Mouse (Mus musculus) hindbrain, postnatal 0 days (tissue): ENCODE measurements around the gene Gins2. TPM values are rescaled to one million over a fixed set of nuclear protein-coding genes. Genes with fewer than 3 reads are reported as not detected.

Experiments
- ATAC-seq: fragments of 200-750 bp; cut with Nextera tagmentation; 2 replicates; pipeline ENCODE4 v1.8.0; 2017; ENCODE audit warnings: mild to moderate bottlenecking, moderate TSS enrichment, moderate library complexity
- DNase-seq: peaks from one replicate; pipeline ENCODE4 v3.0.0-alpha.2; 2015; ENCODE audit warnings: low spot score
- H3K27ac ChIP-seq: fragments of 300-500 bp; sonication (generic); 2 replicates; pipeline ENCODE4 v1.5.1; 2014; ENCODE audit warnings: mild to moderate bottlenecking
- H3K27me3 ChIP-seq: fragments of 300-500 bp; sonication (generic); 2 replicates; pipeline ENCODE4 v1.6.1; 2014; ENCODE audit warnings: low read length, mixed read lengths; ENCODE audit not compliant: insufficient read depth
- H3K36me3 ChIP-seq: fragments of 300-500 bp; sonication (generic); 2 replicates; pipeline ENCODE4 v1.6.1; 2014; ENCODE audit warnings: low read length, mixed read lengths; ENCODE audit not compliant: insufficient read depth
- H3K4me1 ChIP-seq: fragments of 300-500 bp; sonication (generic); 2 replicates; pipeline ENCODE4 v1.6.1; 2014; ENCODE audit warnings: antibody characterized with exemption, low read length, mixed read lengths; ENCODE audit not compliant: insufficient read depth
- H3K4me2 ChIP-seq: fragments of 300-500 bp; sonication (generic); 2 replicates; pipeline ENCODE4 v1.6.1; 2014; ENCODE audit warnings: low read depth, mild to moderate bottlenecking, low read length, moderate library complexity, mixed read lengths
- H3K4me3 ChIP-seq: fragments of 300-500 bp; sonication (generic); 2 replicates; pipeline ENCODE4 v1.5.1; 2014; ENCODE audit warnings: low read length
- H3K9ac ChIP-seq: fragments of 300-500 bp; sonication (generic); replicated peaks from 2 replicates; pipeline ENCODE4 v1.6.1; 2014; ENCODE audit warnings: mild to moderate bottlenecking, low read length, moderate library complexity, mixed read lengths
- H3K9me3 ChIP-seq: fragments of 300-500 bp; sonication (generic); 2 replicates; pipeline ENCODE4 v1.6.1; 2016; ENCODE audit warnings: low read length, mixed read lengths
- CTCF ChIP-seq: IDR thresholded peaks from 2 replicates; pipeline ENCODE4 v1.5.1; 2016; ENCODE audit warnings: antibody characterized with exemption, control low read depth, low read depth
- whole genome bisulfite sequencing: fragments of 180-500 bp; shearing (Covaris S2); extraction: QIAGEN DNeasy Blood & Tissue Kit; methylation state at CpG from one replicate; pipeline ENCODE4 v1.1.7; 2014; 5-methylcytosine and 5-hydroxymethylcytosine counted together
- polyA plus RNA-seq: library from polyadenylated mRNA; unstranded; fragments of >200 nt; fragmentation: Nextera tagmentation; extraction: Ambion mirVana; gene quantifications from 2 replicates; pipeline ENCODE4 v1.2.1, GENCODE M21; 2015
- total RNA-seq: library from RNA; depleted of rRNA; stranded (reverse); fragments of >200 nt; gene quantifications from 2 replicates; pipeline ENCODE4 v1.2.3, GENCODE M21; 2014

Gene Gins2
- total and polyA plus RNA-seq, 2 experiments from 2014 or later = 12.3 to 20.6 TPM

DNA sequence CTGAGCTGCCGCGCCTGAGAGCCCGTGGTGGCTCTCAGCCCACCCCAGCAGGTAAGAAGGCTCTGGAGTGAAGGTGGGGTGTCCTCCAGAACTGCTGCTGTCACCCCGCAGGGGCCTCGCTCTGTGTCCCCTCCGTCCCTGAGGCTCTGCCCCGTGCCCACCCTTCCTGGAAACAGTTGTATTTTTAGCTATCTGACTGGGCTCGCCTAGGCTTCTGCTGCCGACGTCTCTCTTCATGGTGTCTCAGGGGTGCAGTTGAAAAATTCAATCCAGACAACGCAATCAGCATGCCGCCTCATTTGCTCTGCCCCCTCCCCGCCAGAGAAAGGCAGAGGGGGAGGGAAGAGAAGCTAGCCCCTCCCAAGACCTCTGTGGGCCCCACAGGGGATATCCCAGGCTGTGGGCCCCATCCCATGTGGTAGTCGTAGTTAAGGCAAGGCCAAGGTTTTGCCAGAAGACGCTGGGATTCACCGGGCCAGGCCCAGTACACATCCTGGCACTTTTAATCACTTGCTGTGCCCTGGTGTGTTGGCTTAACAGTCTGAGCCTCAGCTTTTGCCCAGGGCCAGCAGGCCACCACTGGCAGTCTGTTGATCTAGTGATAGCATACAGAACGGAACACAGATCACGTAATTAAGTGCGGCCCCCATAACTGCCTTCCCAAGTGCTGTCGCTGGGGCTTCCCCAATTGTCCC, 32.8 kb downstream of the Gins2 start:
- H3K9me3 ChIP-seq = no peaks in the 10 kb centered on the region
- H3K4me3 ChIP-seq = no peak overlapping the region
- ATAC-seq (no peak), DNase-seq (peak; percentile 50)
- WGBS = 42% methylated on average over 20 of the region's 20 CpGs
- H3K9ac ChIP-seq = peak overlapping the region; percentile 37; the same call in 1 of the 2 replicates
- peaks cover 57% of the 10 kb centered on the region for H3K4me1 ChIP-seq
- H3K4me2 ChIP-seq = no peak overlapping the region
- no peaks in the 10 kb centered on the region for H3K36me3 ChIP-seq
- TF ChIP-seq CTCF = no peak
- H3K27ac ChIP-seq = peak overlapping the region; percentile 45; the same call in 1 of the 2 replicates
- no peaks in the 10 kb centered on the region for H3K27me3 ChIP-seq

DNA sequence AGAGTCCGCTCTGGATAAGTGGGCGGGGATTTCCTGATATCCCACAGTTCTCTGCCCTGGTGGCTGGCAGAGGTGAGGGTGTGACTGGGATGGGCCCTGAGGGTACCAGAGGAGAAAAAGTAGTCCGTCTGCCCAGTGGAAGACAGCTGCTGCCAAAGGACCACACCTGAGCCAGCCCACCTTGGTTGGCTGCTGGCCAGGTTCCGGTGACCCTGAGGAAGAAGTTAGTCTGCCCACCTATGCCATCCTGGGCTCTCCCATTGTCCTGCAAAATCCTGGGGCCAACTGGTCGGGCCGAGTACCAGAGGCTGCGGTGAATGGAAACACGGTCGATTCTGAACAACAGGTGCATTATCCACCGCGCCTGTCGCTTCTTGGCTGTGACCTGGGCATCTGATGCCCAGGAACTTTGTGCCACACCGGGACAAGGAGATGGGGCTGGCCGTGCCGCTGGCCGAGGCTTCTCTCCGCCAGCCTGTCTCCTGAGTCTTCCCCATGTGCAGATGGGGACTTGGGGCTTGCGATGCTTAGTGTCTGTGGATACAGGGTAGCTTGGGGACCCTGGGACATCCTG, 34.6 kb downstream of the Gins2 start:
- no peak overlapping the region for H3K27ac ChIP-seq
- H3K27me3 ChIP-seq = no peaks in the 10 kb centered on the region
- no peak overlapping the region for H3K4me2 ChIP-seq
- no peaks in the 10 kb centered on the region for H3K9me3 ChIP-seq
- no peaks in the 10 kb centered on the region for H3K36me3 ChIP-seq
- TF ChIP-seq CTCF = no peak
- WGBS = 80% methylated on average over 18 of the region's 18 CpGs
- DNase-seq (no peak), ATAC-seq (no peak)
- H3K9ac ChIP-seq = no peak overlapping the region
- H3K4me3 ChIP-seq = no peak overlapping the region
- H3K4me1 ChIP-seq = peaks cover 62% of the 10 kb centered on the region

DNA sequence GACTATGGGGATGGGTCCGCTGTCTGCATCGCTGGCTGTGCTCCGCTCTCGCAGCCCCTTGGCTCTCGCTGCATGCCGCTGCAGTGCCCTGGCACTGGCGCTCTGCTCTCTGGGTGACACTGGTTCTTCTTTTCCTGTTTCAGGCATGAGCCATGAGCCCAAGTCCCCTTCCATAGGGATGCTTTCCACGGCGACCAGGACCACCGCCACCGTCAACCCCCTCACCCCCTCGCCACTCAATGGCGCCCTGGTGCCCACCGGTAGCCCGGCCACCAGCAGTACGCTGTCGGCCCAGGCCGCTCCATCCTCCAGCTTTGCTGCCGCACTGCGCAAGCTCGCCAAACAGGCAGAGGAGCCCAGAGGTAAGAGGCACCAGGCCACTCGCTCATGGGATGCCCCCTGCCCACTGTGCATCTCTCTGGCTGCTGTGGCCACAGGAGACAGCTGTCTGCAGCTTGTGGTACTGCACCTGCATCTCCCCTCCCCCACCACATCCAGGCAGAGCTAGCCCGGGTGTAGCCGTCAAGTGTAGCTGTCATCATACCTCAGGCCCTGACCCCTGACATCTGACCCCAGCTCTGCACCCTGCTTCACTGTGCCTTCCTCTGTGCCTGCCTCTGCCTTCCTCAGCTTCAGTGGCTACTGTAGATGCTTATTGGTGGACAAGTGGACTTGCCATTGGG, 35.5 kb downstream of the Gins2 start:
- ATAC-seq (no peak), DNase-seq (no peak)
- Histone ChIP-seq H3K27ac (no peak overlapping the region), H3K4me2 (no peak overlapping the region), H3K36me3 (no peaks in the 10 kb centered on the region), H3K4me3 (no peak overlapping the region), H3K4me1 (peaks cover 63% of the 10 kb centered on the region), H3K9ac (no peak overlapping the region), H3K9me3 (no peaks in the 10 kb centered on the region), H3K27me3 (no peaks in the 10 kb centered on the region)
- TF ChIP-seq CTCF = peak; percentile 50
- 86% methylated on average over 24 of the region's 24 CpGs for WGBS

DNA sequence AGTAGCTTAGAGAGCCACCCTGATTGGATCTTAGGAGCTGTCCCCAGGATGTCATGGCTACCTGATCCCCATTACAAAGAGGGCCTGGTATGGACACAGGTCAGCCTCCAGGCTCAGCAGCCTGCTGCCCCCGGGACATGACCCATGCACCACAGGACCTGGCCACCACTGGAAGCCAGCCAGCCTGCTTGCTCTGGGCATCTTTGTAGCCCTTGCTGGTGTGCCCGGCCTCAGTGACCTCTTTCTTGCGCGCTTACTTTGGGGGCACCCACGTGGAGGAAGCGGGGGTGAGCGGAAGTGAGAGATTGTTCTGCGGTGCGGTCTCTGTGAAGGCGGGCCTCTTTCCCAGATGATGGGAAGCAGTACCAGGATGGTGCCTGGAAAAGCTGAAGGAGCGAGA, 36.6 kb downstream of the Gins2 start:
- TF ChIP-seq CTCF = no peak
- H3K4me2 ChIP-seq = no peak overlapping the region

DNA sequence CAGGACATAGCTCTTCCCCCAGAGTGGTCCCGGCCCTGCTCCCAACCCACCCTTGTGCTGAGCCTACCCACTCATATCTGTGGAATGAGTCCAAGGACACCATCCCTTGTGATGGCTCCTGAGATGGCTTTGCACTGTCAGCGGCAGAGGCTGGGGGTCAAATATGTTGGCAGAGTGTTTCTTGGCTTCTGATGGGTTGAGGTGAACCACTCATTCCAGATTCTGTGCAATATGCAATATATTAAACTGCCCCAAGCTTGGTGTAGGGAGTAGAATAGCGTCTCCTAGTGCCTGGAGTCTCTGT, 37.5 kb downstream of the Gins2 start:
- no peak overlapping the region for H3K4me3 ChIP-seq
- H3K36me3 ChIP-seq = no peaks in the 10 kb centered on the region
- no peak overlapping the region for H3K9ac ChIP-seq
- 0 out of 2 replicates have a peak overlapping the region, but pooled peaks have one; percentile 70 for H3K27ac ChIP-seq
- no peak for DNase-seq
- H3K4me2 ChIP-seq = no peak overlapping the region
- WGBS = 66% methylated on average over 3 of the region's 3 CpGs
- no peaks in the 10 kb centered on the region for H3K9me3 ChIP-seq
- H3K27me3 ChIP-seq = no peaks in the 10 kb centered on the region
- ATAC-seq = no peak
- no peak for TF ChIP-seq CTCF
- peaks cover 57% of the 10 kb centered on the region for H3K4me1 ChIP-seq

More for the DNA sequence above, 36.6 kb downstream of the Gins2 start:
- Histone ChIP-seq H3K9ac (no peak overlapping the region), H3K4me1 (peaks cover 63% of the 10 kb centered on the region), H3K27me3 (no peaks in the 10 kb centered on the region), H3K9me3 (no peaks in the 10 kb centered on the region), H3K4me3 (no peak overlapping the region), H3K27ac (no peak overlapping the region), H3K36me3 (no peaks in the 10 kb centered on the region)
- ATAC-seq (no peak), DNase-seq (no peak)
- WGBS = 84% methylated on average over 11 of the region's 11 CpGs

DNA sequence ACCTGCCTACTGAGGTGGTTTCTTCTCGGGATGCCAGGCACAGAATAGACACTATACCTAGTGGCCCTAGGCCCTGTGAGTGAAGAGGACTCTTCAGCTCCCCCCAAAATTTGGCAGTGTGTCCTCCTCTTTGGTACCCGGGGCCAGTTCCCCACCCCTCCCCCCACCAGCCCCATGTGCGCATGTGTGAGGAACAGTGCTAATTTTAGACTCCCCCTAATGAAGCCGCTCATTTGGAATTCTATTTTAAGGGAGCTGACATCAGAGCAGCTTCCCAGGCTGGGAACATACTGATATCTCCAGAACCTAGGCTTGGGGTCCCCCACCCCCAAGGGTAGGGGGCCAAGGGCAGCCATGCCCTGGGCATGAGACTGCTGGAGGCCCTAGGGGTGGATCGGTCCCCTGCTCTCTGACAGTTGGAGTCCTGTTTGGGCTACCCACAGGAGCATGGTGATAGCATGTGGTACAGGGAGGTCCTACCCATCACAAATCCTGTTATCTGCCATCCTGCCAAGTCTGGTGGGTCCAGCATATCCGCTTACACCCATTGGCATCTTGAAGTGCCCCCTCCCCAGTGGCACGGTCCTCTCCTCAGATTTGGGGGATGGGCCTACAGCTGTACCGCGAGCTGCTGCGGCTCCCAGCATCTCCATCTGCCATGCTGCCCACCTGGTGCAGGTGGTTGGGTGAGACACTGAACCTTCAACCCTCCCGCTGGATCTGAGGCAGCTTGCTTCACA, 38.0 kb downstream of the Gins2 start:
- Histone ChIP-seq H3K27me3 (no peaks in the 10 kb centered on the region), H3K9me3 (no peaks in the 10 kb centered on the region), H3K4me3 (no peak overlapping the region), H3K36me3 (no peaks in the 10 kb centered on the region), H3K27ac (peak overlapping the region; percentile 70; the same call in 1 of the 2 replicates), H3K4me1 (peaks cover 52% of the 10 kb centered on the region), H3K9ac (no peak overlapping the region), H3K4me2 (peak overlapping the region; percentile 31; the same call in 1 of the 2 replicates)
- 41% methylated on average over 11 of the region's 11 CpGs for WGBS
- DNase-seq = peak; percentile 66
- no peak for TF ChIP-seq CTCF
- peak; percentile 18; the same call in 1 of the 2 replicates for ATAC-seq
